Mouse (Mus musculus) frontal cortex, postnatal 10 days (tissue): Measurements from ENCODE around the gene Chst8.

ENCODE experiments used
- DNase-seq, 2 experiments: peaks; one replicate each; pipeline ENCODE4 v3.0.0; 2022; ENCODE audit warnings: low spot score in 2 of 2, mixed read lengths in 1 of 2

Gene Chst8

GRCm38 (mm10) chr7:34714848-34715460 is 97.6 kb downstream of the Chst8 start:
- no peak for DNase-seq

GRCm38 (mm10) chr7:34709111-34709510 is 103.4 kb downstream of the Chst8 start:
- no peak for DNase-seq

GRCm38 (mm10) chr7:34704401-34704800 is 108.1 kb downstream of the Chst8 start:
- no peak for DNase-seq

GRCm38 (mm10) chr7:34703437-34703836 is 109.1 kb downstream of the Chst8 start:
- no peak for DNase-seq

- DNase-seq = peak in 1 of 2 experiments; percentile 16
These were observed 109.7 kb downstream of the Chst8 start for GRCm38 (mm10) chr7:34702718-34703351.

- no peak for DNase-seq
These were observed 112.6 kb downstream of the Chst8 start for GRCm38 (mm10) chr7:34699888-34700287.

GRCm38 (mm10) chr7:34698221-34698620 is 114.3 kb downstream of the Chst8 start:
- DNase-seq = no peak

GRCm38 (mm10) chr7:34696086-34696485 is 116.4 kb downstream of the Chst8 start:
- no peak for DNase-seq

GRCm38 (mm10) chr7:34694898-34695297 is 117.6 kb downstream of the Chst8 start:
- no peak for DNase-seq

GRCm38 (mm10) chr7:34693916-34694315 is 118.6 kb downstream of the Chst8 start:
- DNase-seq = no peak

GRCm38 (mm10) chr7:34693072-34693471 is 119.4 kb downstream of the Chst8 start:
- no peak for DNase-seq

GRCm38 (mm10) chr7:34690111-34690510 is 122.4 kb downstream of the Chst8 start:
- DNase-seq = no peak

GRCm38 (mm10) chr7:34689028-34689427 is 123.5 kb downstream of the Chst8 start:
- DNase-seq = no peak

GRCm38 (mm10) chr7:34685801-34686200 is 126.7 kb downstream of the Chst8 start:
- DNase-seq = no peak

GRCm38 (mm10) chr7:34685176-34685575 is 127.3 kb downstream of the Chst8 start:
- no peak for DNase-seq

- DNase-seq = no peak
These were observed 131.6 kb downstream of the Chst8 start for GRCm38 (mm10) chr7:34680771-34681421.

GRCm38 (mm10) chr7:34679886-34680285 is 132.6 kb downstream of the Chst8 start:
- no peak for DNase-seq

GRCm38 (mm10) chr7:34675831-34676514 is 136.5 kb downstream of the Chst8 start:
- DNase-seq = peak; percentile 41 to 74

- no peak for DNase-seq
These were observed 137.3 kb downstream of the Chst8 start for GRCm38 (mm10) chr7:34675120-34675790.

- DNase-seq = no peak
These were observed 139.6 kb downstream of the Chst8 start for GRCm38 (mm10) chr7:34672916-34673315.

GRCm38 (mm10) chr7:34671911-34672310 is 140.6 kb downstream of the Chst8 start:
- DNase-seq = peak; percentile 70 to 90

GRCm38 (mm10) chr7:34670778-34671177 is 141.7 kb downstream of the Chst8 start:
- no peak for DNase-seq
